Mouse (Mus musculus): ENCODE data around the gene Xirp2.
"Not testable (repeated sequence)": the region's sequence is repeated elsewhere in the genome, so short reads cannot be mapped to it uniquely, and the experiment has no call there.

The Xirp2 gene

GRCm38 (mm10) chr2:67445780-67446179 is at the start of gene Xirp2:
Gene Xirp2 (plus strand): TSS chr2:67446002.
- DNase-seq = no peak

GRCm38 (mm10) chr2:67413425-67413824 is 32.4 kb upstream of the Xirp2 start, which contains the start of gene Gm21830:
Gene Gm21830 (plus strand): TSS chr2:67413725.
- not testable (repeated sequence) for DNase-seq

- no peak for DNase-seq
Measured at GRCm38 (mm10) chr2:67420853-67421252, 24.9 kb upstream of the Xirp2 start.

GRCm38 (mm10) chr2:67422799-67423198 is 23.0 kb upstream of the Xirp2 start:
- no peak for DNase-seq

- DNase-seq = no peak
Measured at GRCm38 (mm10) chr2:67433081-67433480, 12.7 kb upstream of the Xirp2 start, which contains the start of gene Gm26727. Gene Gm26727 (minus strand): TSS chr2:67433181.

GRCm38 (mm10) chr2:67438309-67438708 is 7.5 kb upstream of the Xirp2 start:
- DNase-seq = no peak

- no peak for DNase-seq
Measured at GRCm38 (mm10) chr2:67446772-67447171, 970 bp downstream of the Xirp2 start.

GRCm38 (mm10) chr2:67447206-67447605 is 1.4 kb downstream of the Xirp2 start:
- DNase-seq = peak; percentile 45

GRCm38 (mm10) chr2:67460857-67461256 is 15.1 kb downstream of the Xirp2 start:
- no peak for DNase-seq

- DNase-seq = no peak
Measured at GRCm38 (mm10) chr2:67467036-67467435, 21.2 kb downstream of the Xirp2 start.

GRCm38 (mm10) chr2:67470030-67470429 is 24.2 kb downstream of the Xirp2 start:
- DNase-seq = not testable (repeated sequence)

- DNase-seq = peak; percentile 45
Measured at GRCm38 (mm10) chr2:67477753-67478152, 32.0 kb downstream of the Xirp2 start.

- no peak for DNase-seq
Measured at GRCm38 (mm10) chr2:67481051-67481450, 35.2 kb downstream of the Xirp2 start.

- DNase-seq = no peak
Measured at GRCm38 (mm10) chr2:67486721-67487120, 40.9 kb downstream of the Xirp2 start.

- DNase-seq = peak; percentile 46
Measured at GRCm38 (mm10) chr2:67487162-67487561, 41.4 kb downstream of the Xirp2 start.

- no peak for DNase-seq
Measured at GRCm38 (mm10) chr2:67488465-67489127, 42.8 kb downstream of the Xirp2 start.

- no peak for DNase-seq
Measured at GRCm38 (mm10) chr2:67489128-67489492, 43.3 kb downstream of the Xirp2 start.

GRCm38 (mm10) chr2:67505457-67505856 is 59.7 kb downstream of the Xirp2 start:
- DNase-seq = peak; percentile 41

- peak; percentile 50 for DNase-seq
Measured at GRCm38 (mm10) chr2:67516405-67516804, 70.6 kb downstream of the Xirp2 start.

- no peak for DNase-seq
Measured at GRCm38 (mm10) chr2:67535347-67535746, 89.5 kb downstream of the Xirp2 start.

GRCm38 (mm10) chr2:67539426-67539825 is 93.6 kb downstream of the Xirp2 start:
- DNase-seq = no peak

- DNase-seq = no peak
Measured at GRCm38 (mm10) chr2:67541957-67542696, 96.3 kb downstream of the Xirp2 start.

- DNase-seq = no peak
Measured at GRCm38 (mm10) chr2:67544426-67544825, 98.6 kb downstream of the Xirp2 start.

GRCm38 (mm10) chr2:67564851-67565479 is 119.2 kb downstream of the Xirp2 start:
- peak; percentile 71 for DNase-seq

Measured in right cerebral cortex, adult 18-20 months (tissue).